Mouse (Mus musculus) heart, embryonic 16.5 days (tissue): ENCODE data around the gene Rhbdf2. TPM values are rescaled to one million over a fixed set of nuclear protein-coding genes. Genes with fewer than 3 reads are reported as not detected.
A peak's percentile ranks its signal among the peaks of the same experiment; 100 is the strongest.

Experiments
- ATAC-seq: fragments of 200-750 bp; cut with Nextera tagmentation; replicated peaks from 2 replicates; pipeline ENCODE4 v1.8.0; 2017; ENCODE audit warnings: moderate number of reproducible peaks; ENCODE audit not compliant: insufficient read depth, low FRiP score; ENCODE audit errors: extremely low read depth
- H3K27ac ChIP-seq: fragments of 300-500 bp; sonication (generic); 2 replicates; pipeline ENCODE4 v1.5.1; 2014; ENCODE audit warnings: mild to moderate bottlenecking, low read length, control low read depth, moderate library complexity
- H3K27me3 ChIP-seq: fragments of 300-500 bp; sonication (generic); 2 replicates; pipeline ENCODE4 v1.6.1; 2014; ENCODE audit warnings: low read length, mixed read lengths; ENCODE audit not compliant: control insufficient read depth, insufficient read depth
- H3K36me3 ChIP-seq: fragments of 300-500 bp; sonication (generic); 2 replicates; pipeline ENCODE4 v1.6.1; 2014; ENCODE audit not compliant: control insufficient read depth, insufficient read depth
- H3K4me1 ChIP-seq: fragments of 300-500 bp; sonication (generic); 2 replicates; pipeline ENCODE4 v1.6.1; 2014; ENCODE audit warnings: low read length, mixed read lengths; ENCODE audit not compliant: control insufficient read depth, insufficient read depth
- H3K4me2 ChIP-seq: fragments of 300-500 bp; sonication (generic); 2 replicates; pipeline ENCODE4 v1.6.1; 2014; ENCODE audit warnings: low read depth, mild to moderate bottlenecking, control low read depth, low read length
- H3K4me3 ChIP-seq: fragments of 300-500 bp; sonication (generic); 2 replicates; pipeline ENCODE4 v1.5.1; 2014; ENCODE audit warnings: mild to moderate bottlenecking, control low read depth, low read length
- H3K9ac ChIP-seq: fragments of 300-500 bp; sonication (generic); 2 replicates; pipeline ENCODE4 v1.6.1; 2014; ENCODE audit warnings: low read length, control low read depth
- H3K9me3 ChIP-seq: fragments of 300-500 bp; sonication (generic); replicated peaks from 2 replicates; pipeline ENCODE4 v1.6.1; 2016; ENCODE audit warnings: low read length; ENCODE audit not compliant: control insufficient read depth
- WGBS: fragments of 180-500 bp; shearing (Covaris S2); extraction: QIAGEN DNeasy Blood & Tissue Kit; methylation state at CpG from one replicate; pipeline ENCODE4 v1.1.7; 2014; 5-methylcytosine and 5-hydroxymethylcytosine counted together
- polyA plus RNA-seq: library from polyadenylated mRNA; unstranded; fragments of >200 nt; fragmentation: Nextera tagmentation; extraction: Ambion mirVana; gene quantifications from 2 replicates; pipeline ENCODE4 v1.2.1, GENCODE M21; 2015

The Rhbdf2 gene
- polyA plus RNA-seq, 1 experiment from 2014 or later, result 9.9 TPM

DNA sequence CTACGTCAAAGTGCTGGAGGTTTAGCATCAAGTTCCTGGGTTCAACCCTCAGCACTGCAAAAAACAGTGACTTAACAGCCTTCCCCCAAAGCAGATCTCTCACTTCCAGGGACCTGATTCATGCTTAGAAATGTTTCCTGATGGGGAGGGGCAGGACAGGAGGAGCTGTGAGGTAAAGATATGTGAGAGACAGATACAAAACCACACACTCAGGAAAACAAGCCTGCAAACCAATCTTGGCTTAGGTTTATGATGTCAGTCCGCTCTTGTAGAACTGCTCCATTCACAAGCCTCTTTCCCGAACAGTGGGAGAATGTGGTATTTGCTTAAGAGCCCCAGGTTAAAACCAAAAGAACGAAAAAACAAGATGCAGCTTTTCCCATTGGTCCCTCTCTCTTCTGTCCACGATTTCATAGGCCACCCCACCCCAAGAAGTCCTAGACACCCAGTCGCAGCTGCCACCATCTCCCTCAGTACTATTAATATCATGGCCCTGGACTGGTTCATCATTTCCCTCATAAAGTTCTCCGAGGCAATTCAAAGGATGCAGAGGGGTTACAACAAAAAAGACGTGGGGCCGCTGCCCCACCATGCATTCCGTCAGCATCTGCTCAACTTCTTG is 46.7 kb downstream of the Rhbdf2 start:
- Histone ChIP-seq H3K4me2 (peak overlapping the region; percentile 75), H3K9me3 (no peaks in the 10 kb centered on the region), H3K9ac (peak overlapping the region; percentile 91), H3K27ac (no peak overlapping the region), H3K27me3 (no peaks in the 10 kb centered on the region), H3K36me3 (no peaks in the 10 kb centered on the region), H3K4me1 (peaks cover 26% of the 10 kb centered on the region), H3K4me3 (peak overlapping the region; percentile 75)
- no peak for ATAC-seq
- 24% methylated on average over 10 of the region's 10 CpGs for WGBS

DNA sequence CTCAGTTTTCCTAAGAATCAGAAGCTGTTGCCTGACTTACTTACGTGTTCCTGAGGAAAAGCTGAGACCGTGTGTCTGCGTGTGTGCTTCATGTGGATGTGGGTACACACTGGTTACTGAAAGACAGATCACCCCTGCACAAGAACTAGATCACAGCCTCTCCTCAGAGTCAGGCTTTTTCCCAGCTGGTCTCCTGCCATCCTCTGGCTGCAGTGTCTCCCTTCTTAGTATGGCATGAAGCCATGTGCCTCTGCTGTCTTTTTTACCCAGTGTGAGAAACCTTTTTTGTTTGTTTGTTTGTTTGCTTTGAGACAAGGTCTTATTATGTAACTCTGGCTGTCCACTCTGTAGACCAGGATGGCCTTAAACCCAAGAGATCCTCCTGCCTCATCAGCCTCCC is 47.5 kb downstream of the Rhbdf2 start:
- no peaks in the 10 kb centered on the region for H3K9me3 ChIP-seq
- H3K36me3 ChIP-seq, result no peaks in the 10 kb centered on the region
- H3K27ac ChIP-seq, result no peak overlapping the region
- peaks cover 33% of the 10 kb centered on the region for H3K4me1 ChIP-seq
- H3K4me3 ChIP-seq, result no peak overlapping the region
- 95% methylated on average over 3 of the region's 3 CpGs for WGBS
- H3K9ac ChIP-seq, result no peak overlapping the region
- ATAC-seq, result no peak
- H3K4me2 ChIP-seq, result no peak overlapping the region
- no peaks in the 10 kb centered on the region for H3K27me3 ChIP-seq

DNA sequence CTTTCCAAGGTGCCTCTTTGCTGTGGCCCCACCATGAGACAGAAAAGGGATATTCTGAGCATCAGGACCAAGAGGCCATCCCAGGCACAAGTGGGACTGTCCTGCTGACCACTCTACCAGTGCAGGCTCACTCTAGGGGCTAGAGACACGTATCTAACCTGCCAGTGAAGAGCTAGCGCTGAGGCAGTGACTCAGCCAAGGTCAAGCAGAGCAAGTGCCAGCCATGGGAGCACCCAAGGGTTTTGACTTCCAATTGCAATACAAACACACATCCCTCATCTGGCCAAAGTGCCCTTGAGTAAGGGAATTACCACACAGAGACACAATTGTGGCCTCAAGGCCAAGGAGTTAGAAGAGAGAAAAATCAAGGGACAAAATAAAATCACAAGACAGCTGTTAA is 51.4 kb downstream of the Rhbdf2 start:
- no peak for ATAC-seq
- Histone ChIP-seq H3K36me3 (no peaks in the 10 kb centered on the region), H3K4me1 (peaks cover 53% of the 10 kb centered on the region), H3K4me2 (no peak overlapping the region), H3K9ac (no peak overlapping the region), H3K27ac (no peak overlapping the region), H3K27me3 (no peaks in the 10 kb centered on the region), H3K9me3 (no peaks in the 10 kb centered on the region), H3K4me3 (no peak overlapping the region)
- WGBS, result 63% methylated on average over 2 of the region's 2 CpGs

DNA sequence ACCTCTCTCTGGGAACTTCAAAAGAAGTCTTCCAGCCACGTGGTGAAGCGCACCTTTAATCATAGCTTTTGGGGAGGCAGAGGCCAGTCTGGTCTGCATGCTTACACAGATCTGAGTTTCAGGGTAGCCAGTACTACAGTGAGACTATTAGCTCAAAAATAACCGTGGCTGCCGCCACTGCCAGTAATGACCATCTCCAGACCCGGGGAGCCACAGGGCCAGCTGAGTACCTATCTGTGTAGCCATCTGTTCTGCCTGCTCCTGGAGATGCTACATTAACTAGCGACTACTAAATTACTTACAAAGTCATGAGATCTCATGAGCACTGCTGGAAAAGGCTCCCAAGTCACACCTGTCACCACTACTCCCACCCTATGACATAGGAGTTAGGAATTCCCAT is 51.8 kb downstream of the Rhbdf2 start:
- Histone ChIP-seq H3K36me3 (no peaks in the 10 kb centered on the region), H3K27ac (no peak overlapping the region), H3K27me3 (no peaks in the 10 kb centered on the region), H3K4me1 (peaks cover 49% of the 10 kb centered on the region), H3K9ac (no peak overlapping the region), H3K9me3 (no peaks in the 10 kb centered on the region), H3K4me3 (no peak overlapping the region), H3K4me2 (no peak overlapping the region)
- 72% methylated on average over 6 of the region's 6 CpGs for WGBS
- ATAC-seq, result no peak

DNA sequence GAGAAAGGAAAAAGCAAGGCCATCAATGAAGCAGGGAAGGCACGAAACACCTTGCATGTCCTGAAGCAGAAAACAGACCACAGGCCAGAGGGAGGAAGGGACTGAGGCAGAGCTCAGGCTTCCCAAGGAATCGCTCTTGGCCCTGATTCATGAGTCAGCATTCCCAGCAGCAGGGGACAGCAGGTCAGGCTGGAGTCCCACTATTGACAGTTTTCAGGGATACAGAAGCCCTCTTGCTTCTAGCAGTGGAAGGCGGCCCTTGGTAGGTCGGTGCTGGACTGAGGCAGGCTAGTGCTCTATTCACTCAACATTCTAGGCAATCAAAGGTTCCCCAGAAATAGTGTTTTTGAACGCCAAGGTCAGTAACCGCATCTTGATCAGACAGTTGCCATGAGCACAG is 52.3 kb downstream of the Rhbdf2 start:
- 61% methylated on average over 6 of the region's 6 CpGs for WGBS
- no peak for ATAC-seq

DNA sequence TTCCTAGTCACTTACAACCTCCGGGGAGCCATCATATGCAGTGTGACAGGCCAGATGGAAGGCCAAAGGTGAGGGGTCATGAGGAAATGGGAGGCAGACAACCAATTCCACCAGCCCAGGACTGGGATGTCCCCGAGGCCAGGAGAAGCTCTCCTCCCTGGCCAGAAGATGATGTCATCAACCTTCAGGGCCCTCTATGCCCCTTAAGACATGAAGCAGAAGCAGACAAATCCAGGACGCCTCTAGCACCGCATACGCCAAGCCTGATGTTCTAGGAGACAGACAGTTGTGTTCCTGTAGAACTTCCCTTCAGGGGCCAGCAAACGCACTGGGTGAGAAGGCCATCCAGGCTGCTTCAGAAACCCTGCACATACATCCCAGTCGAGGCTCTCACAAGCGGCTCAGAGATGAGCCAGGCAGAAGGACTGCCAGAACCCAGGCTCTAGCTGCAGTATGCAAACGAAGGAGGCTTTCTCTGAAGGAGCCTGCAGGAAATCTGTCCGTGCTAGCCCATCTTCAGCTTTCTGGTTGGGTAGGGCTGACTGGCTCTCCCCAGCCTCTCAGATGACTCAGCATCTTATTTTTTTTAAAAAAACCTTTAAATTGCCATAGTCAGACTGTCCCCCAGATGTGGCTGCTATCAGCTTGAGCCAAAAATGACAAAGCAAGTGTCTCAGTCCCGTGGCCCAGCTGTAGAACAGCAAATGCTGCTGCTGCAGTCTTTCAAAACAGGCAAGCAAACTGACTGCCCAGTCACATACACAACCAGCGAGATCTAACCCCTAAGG is 53.9 kb downstream of the Rhbdf2 start:
- no peak overlapping the region for H3K4me3 ChIP-seq

More for the DNA sequence above, 52.3 kb downstream of the Rhbdf2 start:
- Histone ChIP-seq H3K4me1 (peaks cover 47% of the 10 kb centered on the region), H3K9ac (no peak overlapping the region), H3K9me3 (no peaks in the 10 kb centered on the region), H3K36me3 (no peaks in the 10 kb centered on the region), H3K27ac (peak overlapping the region; percentile 17; the same call in 1 of the 2 replicates), H3K27me3 (no peaks in the 10 kb centered on the region), H3K4me3 (no peak overlapping the region), H3K4me2 (no peak overlapping the region)

DNA sequence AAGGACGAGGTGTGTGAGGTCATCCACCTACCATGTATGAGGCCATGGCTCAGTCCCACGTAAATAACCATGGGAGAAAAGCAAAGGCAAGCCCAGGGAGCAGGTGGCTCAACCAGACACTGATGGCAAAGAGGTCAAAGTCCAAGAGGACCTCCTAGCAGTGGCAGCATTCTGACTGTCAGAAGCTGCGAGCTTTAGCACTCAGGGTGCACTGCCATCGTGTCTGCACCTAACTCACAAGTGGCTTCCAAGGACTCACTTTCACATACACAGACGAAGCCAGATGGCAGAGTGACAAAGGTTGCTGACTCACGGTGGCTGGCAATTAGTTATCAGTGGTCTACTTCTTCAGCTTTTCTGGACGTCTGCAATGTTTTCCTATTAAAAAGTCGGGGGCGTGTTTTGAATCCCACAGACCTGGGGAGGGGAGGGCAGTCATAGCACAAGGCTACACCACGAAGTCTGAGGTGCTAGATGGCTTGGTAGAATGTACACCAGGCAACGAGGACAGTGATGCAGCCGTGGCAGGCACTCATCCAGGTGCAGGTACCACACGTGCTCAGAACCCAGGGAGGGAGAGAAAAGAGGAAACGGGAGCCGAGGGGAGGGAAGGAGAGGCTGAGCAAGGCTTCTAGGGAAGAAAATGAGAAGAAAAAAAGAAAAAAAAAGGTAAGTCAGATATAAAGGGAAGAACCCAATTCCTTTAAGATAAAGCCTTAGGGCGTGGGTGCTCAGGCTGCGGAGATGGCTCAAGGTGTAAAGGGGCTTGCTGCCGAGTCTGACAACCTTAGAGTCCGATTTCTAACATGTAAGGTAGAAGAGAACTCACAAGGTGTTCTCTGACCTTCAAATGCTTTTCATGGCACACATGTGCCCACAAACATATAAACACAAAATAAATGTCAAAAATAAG is 54.8 kb downstream of the Rhbdf2 start:
- Histone ChIP-seq H3K27ac (no peak overlapping the region), H3K4me1 (peaks cover 48% of the 10 kb centered on the region), H3K4me3 (no peak overlapping the region), H3K4me2 (no peak overlapping the region), H3K27me3 (no peaks in the 10 kb centered on the region), H3K9me3 (no peaks in the 10 kb centered on the region), H3K36me3 (no peaks in the 10 kb centered on the region), H3K9ac (no peak overlapping the region)
- no peak for ATAC-seq
- 60% methylated on average over 19 of the region's 19 CpGs for WGBS

More for the DNA sequence above, 53.9 kb downstream of the Rhbdf2 start:
- H3K4me1 ChIP-seq, result peaks cover 42% of the 10 kb centered on the region
- peak overlapping the region; percentile 7; the same call in 1 of the 2 replicates for H3K4me2 ChIP-seq
- H3K9me3 ChIP-seq, result no peaks in the 10 kb centered on the region
- H3K27me3 ChIP-seq, result no peaks in the 10 kb centered on the region
- peak overlapping the region; percentile 11; the same call in 1 of the 2 replicates for H3K27ac ChIP-seq
- 44% methylated on average over 12 of the region's 12 CpGs for WGBS
- no peak for ATAC-seq
- H3K9ac ChIP-seq, result peak overlapping the region; percentile 24; the same call in 1 of the 2 replicates
- H3K36me3 ChIP-seq, result no peaks in the 10 kb centered on the region

DNA sequence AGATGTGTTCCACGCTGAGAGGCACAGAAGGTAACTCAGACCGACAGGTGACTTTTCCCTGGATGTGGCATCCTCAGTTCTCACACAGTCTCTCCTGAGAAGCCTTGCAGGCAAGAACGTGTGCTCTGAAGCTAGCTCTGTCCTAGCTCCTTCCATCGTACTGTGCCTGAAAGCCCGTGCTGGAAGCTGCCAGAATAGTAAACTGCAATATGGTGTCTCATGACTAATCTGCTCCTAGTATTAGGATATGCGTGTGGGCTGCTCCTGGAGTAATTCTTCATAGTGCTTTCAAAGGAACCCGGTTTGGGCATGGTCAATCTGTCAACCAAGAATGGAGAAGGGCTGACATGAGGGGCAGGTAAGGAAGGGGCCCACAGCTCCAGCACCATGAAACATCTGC is 56.0 kb downstream of the Rhbdf2 start:
- no peak for ATAC-seq
- Histone ChIP-seq H3K9ac (no peak overlapping the region), H3K27me3 (no peaks in the 10 kb centered on the region), H3K4me3 (no peak overlapping the region), H3K4me2 (no peak overlapping the region), H3K36me3 (no peaks in the 10 kb centered on the region), H3K27ac (no peak overlapping the region), H3K9me3 (no peaks in the 10 kb centered on the region), H3K4me1 (peaks cover 43% of the 10 kb centered on the region)
- WGBS, result 85% methylated on average over 7 of the region's 7 CpGs
